Mouse (Mus musculus) central nervous system, embryonic 18 days (tissue): Measurements from ENCODE around the gene 1700037C18Rik. TPM values are rescaled to one million over a fixed set of nuclear protein-coding genes. Genes with fewer than 3 reads are reported as not detected.

Source experiments
- polyA plus RNA-seq: library from polyadenylated mRNA; depleted of rRNA; stranded (reverse); fragments of >200 nt; gene quantifications from 2 replicates; pipeline ENCODE4 v1.2.3, GENCODE M21; 2012; rRNA removed

Gene 1700037C18Rik
- 10.3 and 12.0 TPM in 2 replicates for polyA plus RNA-seq

DNA sequence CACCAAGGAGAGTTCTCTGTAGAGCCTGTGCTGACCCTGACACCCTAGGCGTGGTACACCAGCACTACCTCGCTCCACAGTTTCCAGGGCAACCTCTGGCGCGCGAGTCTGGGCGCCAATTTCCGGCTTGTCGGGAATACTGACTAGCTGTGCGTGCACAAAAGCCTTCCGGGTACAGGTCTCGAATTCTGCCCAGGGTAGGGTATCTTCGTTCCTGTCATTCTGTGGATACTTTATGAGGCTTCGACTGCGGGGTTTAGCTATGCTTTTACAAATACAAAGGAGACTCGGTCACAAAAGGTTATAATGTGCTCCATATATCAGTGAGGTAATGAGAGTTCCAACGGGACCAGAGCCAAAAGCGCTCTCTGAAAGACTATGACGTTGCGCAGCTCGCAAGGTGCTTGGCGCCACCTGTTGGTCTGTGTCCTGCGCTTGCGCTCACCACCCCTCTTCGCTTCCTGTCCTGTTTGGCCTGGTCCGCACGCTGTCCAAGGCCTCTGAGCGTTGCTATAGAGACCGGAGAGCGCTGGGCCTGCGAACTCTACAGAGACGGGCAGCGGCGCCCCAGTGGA, at the start of gene 1700037C18Rik, which contains the start of gene Cluap1:
TSS of gene 1700037C18Rik (minus strand) at position 153 of the 575 bp plus-strand sequence.
TSS of gene Cluap1 (plus strand) at position 265 of the 575 bp plus-strand sequence.

DNA sequence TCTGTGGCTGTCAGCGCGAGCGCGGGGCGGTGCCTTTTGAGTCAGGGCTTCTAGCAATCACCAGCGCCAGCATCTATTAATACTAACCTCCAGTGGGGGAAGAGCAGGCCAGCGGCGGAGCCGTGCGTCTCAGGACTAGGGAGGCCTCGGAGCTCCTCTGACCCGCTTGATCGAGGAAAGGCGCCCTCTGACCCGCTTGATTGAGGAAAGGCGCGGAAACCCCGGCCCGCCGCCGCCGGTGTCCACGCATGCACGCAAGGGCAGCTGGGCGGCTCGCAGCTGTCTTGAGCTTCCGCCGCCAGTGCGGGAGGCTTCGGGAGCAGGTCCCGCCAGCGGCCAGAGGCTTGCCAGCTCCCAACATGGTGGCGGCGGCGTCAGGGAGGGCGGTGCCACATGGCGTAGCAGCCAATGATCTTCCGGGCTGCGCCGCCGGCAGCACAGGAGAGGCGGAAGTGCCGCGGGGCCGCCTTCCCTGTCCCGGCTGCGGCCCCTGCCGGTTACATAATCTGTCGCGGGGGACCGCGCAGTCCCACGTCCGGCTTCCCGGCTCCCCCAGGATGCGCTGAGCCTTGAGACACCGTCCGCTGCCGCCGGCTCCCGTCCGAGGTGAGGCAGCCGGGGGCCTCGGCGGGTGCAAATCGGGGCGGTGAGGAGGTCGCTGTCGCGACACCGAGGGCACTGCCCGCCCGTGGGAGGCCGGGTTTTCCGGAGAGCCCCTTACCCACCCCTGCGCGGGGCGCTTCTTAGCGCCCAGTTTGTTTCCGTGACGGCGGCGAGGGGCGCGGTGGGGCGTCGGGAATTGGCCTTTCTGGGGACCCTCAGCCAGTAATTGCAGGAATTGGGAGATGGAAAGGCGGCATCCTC, 24.1 kb downstream of the 1700037C18Rik start, which contains the start of the genes Zfp597 and Gm20695:
TSS of gene Zfp597 (minus strand) at position 361 of the 864 bp plus-strand sequence.
TSS of gene Gm20695 (plus strand) at position 448 of the 864 bp plus-strand sequence.

DNA sequence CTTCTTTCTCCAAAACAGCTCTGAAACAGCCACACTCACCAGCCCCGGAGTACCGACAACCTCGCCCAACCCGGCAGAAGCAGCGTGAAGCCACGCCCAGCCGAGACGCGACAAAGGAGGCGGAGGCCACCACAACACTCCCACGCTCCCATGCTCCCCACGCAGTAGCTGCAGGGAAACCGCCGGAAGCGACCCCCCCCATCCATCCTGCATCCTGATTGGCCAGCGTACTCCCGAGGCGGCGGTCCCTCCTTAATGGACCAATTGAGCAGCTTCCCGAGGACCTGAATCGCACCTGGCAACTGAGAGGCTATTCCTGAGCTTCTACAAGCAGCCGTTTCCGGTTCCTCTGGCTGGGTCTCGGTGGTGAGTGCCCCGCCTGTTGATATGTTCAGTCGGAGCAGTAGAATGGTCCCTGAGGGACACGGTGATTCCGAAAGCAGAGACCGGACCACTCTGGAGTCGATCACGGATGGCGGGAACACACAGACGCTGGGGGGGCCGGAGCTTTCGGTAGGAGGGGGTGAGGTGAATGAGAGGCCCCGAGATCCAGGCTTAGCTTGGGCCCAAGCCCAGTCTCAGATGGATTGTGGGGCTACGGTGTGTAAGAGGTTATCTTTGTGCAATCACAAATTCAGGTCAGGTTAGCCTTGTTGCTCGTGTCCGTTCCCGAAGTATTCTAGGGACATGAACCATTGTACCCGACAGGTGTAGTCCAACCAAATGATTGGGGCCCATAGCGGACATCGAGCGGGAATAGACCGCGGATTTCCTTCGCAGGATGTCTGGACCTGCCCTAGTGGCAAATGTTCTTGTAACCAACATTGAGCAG, 36.1 kb downstream of the 1700037C18Rik start, which contains the start of gene Naa60:
TSS of gene Naa60 (plus strand) at position 160 of the 832 bp plus-strand sequence.

DNA sequence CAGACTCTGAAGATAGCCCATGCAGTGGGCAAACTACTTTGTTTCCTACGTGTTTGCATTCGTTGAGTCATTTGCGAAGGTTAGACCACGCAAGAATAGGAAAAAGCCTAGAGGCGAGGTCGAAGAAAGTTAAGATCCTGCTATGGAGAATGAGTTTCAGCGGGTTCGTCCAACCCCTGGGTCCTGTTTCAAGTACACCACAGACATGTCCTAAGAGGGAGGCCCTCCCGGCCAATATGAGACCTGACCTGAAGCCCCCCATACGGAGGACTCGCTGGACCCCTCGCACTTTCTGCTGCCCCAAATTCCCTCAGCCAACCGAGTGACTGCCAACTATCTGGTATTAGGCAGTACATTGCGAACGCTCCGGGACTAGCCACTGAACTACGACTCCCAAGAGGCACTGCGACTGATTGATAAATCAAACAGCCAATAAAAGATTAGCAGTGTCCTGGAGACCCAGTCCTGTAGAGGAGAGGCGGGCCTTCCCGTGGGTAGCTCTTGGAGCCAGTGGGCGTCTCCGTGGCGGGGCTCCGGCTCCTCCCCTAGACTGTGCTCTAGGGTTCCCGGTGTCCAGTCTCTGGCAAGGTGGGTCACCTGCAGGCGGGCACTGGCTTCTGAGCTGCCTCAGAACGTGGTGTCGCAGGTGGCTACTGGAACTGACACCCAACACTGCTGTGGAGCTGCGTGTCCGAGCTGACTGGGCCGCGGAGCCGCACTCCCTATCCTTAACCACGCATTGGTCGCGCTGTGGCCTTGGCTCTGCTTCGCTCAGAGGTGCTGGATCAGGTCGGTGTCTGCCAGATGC, 61.6 kb downstream of the 1700037C18Rik start, which contains the start of gene Zfp174:
TSS of gene Zfp174 (plus strand) at position 558 of the 808 bp plus-strand sequence.

Other genes starting within 250 kb of the 1700037C18Rik start
- 0.01 TPM in 1 of 2 replicates, not detected in the other for gene Mefv, start 190.6 kb downstream of the 1700037C18Rik start, polyA plus RNA-seq
- 19.6 and 19.8 TPM in 2 replicates for gene Zfp263, start 164.6 kb downstream of the 1700037C18Rik start, polyA plus RNA-seq
- gene Olfr15, start 77.8 kb downstream of the 1700037C18Rik start, polyA plus RNA-seq: not detected in 2 replicates
- 4.3 and 4.8 TPM in 2 replicates for gene Zfp174, start 61.4 kb downstream of the 1700037C18Rik start, polyA plus RNA-seq
- gene Naa60, start 36.3 kb downstream of the 1700037C18Rik start, polyA plus RNA-seq: 71.9 and 76.3 TPM in 2 replicates
- 16.4 and 16.7 TPM in 2 replicates for gene Zfp597, start 24.1 kb downstream of the 1700037C18Rik start, polyA plus RNA-seq
- 0.48 and 0.54 TPM in 2 replicates for gene Gm20695, start 24.0 kb downstream of the 1700037C18Rik start, polyA plus RNA-seq
- 41.1 and 42.7 TPM in 2 replicates for gene Cluap1, start 112 bp upstream of the 1700037C18Rik start, polyA plus RNA-seq
- 2.4 and 2.6 TPM in 2 replicates for gene Nlrc3, start 67.9 kb upstream of the 1700037C18Rik start, polyA plus RNA-seq
- gene Slx4, start 95.1 kb upstream of the 1700037C18Rik start, polyA plus RNA-seq: 58.6 and 60.7 TPM in 2 replicates
- 0.12 and 0.17 TPM in 2 replicates for gene Dnase1, start 128.3 kb upstream of the 1700037C18Rik start, polyA plus RNA-seq
- gene Trap1, start 169.1 kb upstream of the 1700037C18Rik start, polyA plus RNA-seq: 65.1 and 68.8 TPM in 2 replicates